Mouse (Mus musculus): ENCODE measurements around the gene Inpp5f. TPM values are rescaled to one million over a fixed set of nuclear protein-coding genes. Genes with fewer than 3 reads are reported as not detected.
"Not testable (repeated sequence)": the region's sequence is repeated elsewhere in the genome, so short reads cannot be mapped to it uniquely, and the experiment has no call there.

The Inpp5f gene
- polyA plus RNA-seq, 1 experiment from 2014 or later: 366 TPM

- ATAC-seq: no peak
- H3K9ac ChIP-seq (replicated peaks; ENCODE audit: low read depth, low read length): no peak overlapping the region
- no peak overlapping the region for H3K4me2 ChIP-seq (ENCODE audit: low read length)
- WGBS: 90% methylated on average over 10 of the region's 10 CpGs
- H3K27me3 ChIP-seq (replicated peaks; ENCODE audit: control insufficient read depth, insufficient read depth, low read length): no peaks in the 10 kb centered on the region
- H3K9me3 ChIP-seq (ENCODE audit: control insufficient read depth, low read length): no peaks in the 10 kb centered on the region
- H3K36me3 ChIP-seq (ENCODE audit: control insufficient read depth, insufficient read depth): peaks cover 31% of the 10 kb centered on the region
- H3K4me3 ChIP-seq (replicated peaks; ENCODE audit: low read length): no peak overlapping the region
- H3K27ac ChIP-seq (ENCODE audit: low read length): no peak overlapping the region
- H3K4me1 ChIP-seq (replicated peaks; ENCODE audit: control insufficient read depth, insufficient read depth, low read length): peaks cover 10% of the 10 kb centered on the region
These were observed 83.7 kb downstream of the Inpp5f start for GRCm38 (mm10) chr7:128694848-128695247.

- 90% methylated on average over 6 of the region's 6 CpGs for WGBS
- not testable (repeated sequence) for H3K27me3 ChIP-seq (replicated peaks; ENCODE audit: control insufficient read depth, insufficient read depth, low read length); H3K4me1 ChIP-seq (replicated peaks; ENCODE audit: control insufficient read depth, insufficient read depth, low read length); H3K9me3 ChIP-seq (ENCODE audit: control insufficient read depth, low read length); H3K4me2 ChIP-seq (ENCODE audit: low read length); H3K4me3 ChIP-seq (replicated peaks; ENCODE audit: low read length); H3K27ac ChIP-seq (ENCODE audit: low read length); ATAC-seq; H3K9ac ChIP-seq (replicated peaks; ENCODE audit: low read depth, low read length)
- H3K36me3 ChIP-seq (ENCODE audit: control insufficient read depth, insufficient read depth): peaks cover 48% of the 10 kb centered on the region
These were observed 88.8 kb downstream of the Inpp5f start for GRCm38 (mm10) chr7:128699959-128700358.

- H3K27ac ChIP-seq (ENCODE audit: low read length): no peak overlapping the region
- no peak overlapping the region for H3K9ac ChIP-seq (replicated peaks; ENCODE audit: low read depth, low read length)
- WGBS: 23% methylated on average over 4 of the region's 4 CpGs
- peak; percentile 80 for ATAC-seq
- H3K27me3 ChIP-seq (replicated peaks; ENCODE audit: control insufficient read depth, insufficient read depth, low read length): no peaks in the 10 kb centered on the region
- no peaks in the 10 kb centered on the region for H3K4me1 ChIP-seq (replicated peaks; ENCODE audit: control insufficient read depth, insufficient read depth, low read length)
- no peak overlapping the region for H3K4me2 ChIP-seq (ENCODE audit: low read length)
- H3K4me3 ChIP-seq (replicated peaks; ENCODE audit: low read length): no peak overlapping the region
- no peaks in the 10 kb centered on the region for H3K9me3 ChIP-seq (ENCODE audit: control insufficient read depth, low read length)
- H3K36me3 ChIP-seq (ENCODE audit: control insufficient read depth, insufficient read depth): peaks cover 55% of the 10 kb centered on the region
These were observed 94.6 kb downstream of the Inpp5f start for GRCm38 (mm10) chr7:128705735-128706134.

DNA sequence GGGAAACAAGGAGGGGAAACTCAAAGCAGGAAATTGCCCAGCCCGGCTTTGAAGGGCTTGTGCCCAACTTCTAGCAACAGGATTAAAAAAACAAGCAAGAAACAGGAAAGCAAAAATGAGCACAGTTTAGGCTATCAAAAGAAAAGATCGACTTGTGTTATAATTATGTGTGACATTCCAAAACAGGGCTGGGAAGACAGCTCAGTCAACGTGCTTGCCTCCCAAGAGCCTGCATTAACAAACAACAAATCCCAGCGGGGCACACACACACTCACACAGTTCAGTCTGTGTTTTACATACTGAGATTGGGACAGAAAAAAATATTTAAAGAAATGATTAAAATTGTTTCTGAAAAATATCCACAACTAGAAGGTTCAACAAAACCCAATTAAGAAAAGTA, 106.9 kb downstream of the Inpp5f start:
- Histone ChIP-seq H3K4me2 (ENCODE audit: low read length) (no peak overlapping the region), H3K9ac (replicated peaks; ENCODE audit: low read depth, low read length) (no peak overlapping the region), H3K4me1 (replicated peaks; ENCODE audit: control insufficient read depth, insufficient read depth, low read length) (no peaks in the 10 kb centered on the region), H3K27me3 (replicated peaks; ENCODE audit: control insufficient read depth, insufficient read depth, low read length) (no peaks in the 10 kb centered on the region), H3K9me3 (ENCODE audit: control insufficient read depth, low read length) (no peaks in the 10 kb centered on the region), H3K4me3 (replicated peaks; ENCODE audit: low read length) (no peak overlapping the region), H3K27ac (ENCODE audit: low read length) (no peak overlapping the region), H3K36me3 (ENCODE audit: control insufficient read depth, insufficient read depth) (peaks cover 47% of the 10 kb centered on the region)
- WGBS: 79% methylated on average over 4 of the region's 4 CpGs
- ATAC-seq: no peak

GRCm38 (mm10) chr7:128724761-128725160, 113.6 kb downstream of the Inpp5f start:
- no peak overlapping the region for H3K4me2 ChIP-seq (ENCODE audit: low read length)
- H3K27me3 ChIP-seq (replicated peaks; ENCODE audit: control insufficient read depth, insufficient read depth, low read length): no peaks in the 10 kb centered on the region
- ATAC-seq: peak; percentile 96
- no peak overlapping the region for H3K4me3 ChIP-seq (replicated peaks; ENCODE audit: low read length)
- peaks cover 1% of the 10 kb centered on the region; the same call in 1 of the 2 replicates for H3K36me3 ChIP-seq (ENCODE audit: control insufficient read depth, insufficient read depth)
- WGBS: 12% methylated on average over 4 of the region's 4 CpGs
- no peaks in the 10 kb centered on the region for H3K9me3 ChIP-seq (ENCODE audit: control insufficient read depth, low read length)
- peaks cover 20% of the 10 kb centered on the region for H3K4me1 ChIP-seq (replicated peaks; ENCODE audit: control insufficient read depth, insufficient read depth, low read length)
- 0 out of 2 replicates have a peak overlapping the region, but pooled peaks have one; percentile 16 for H3K27ac ChIP-seq (ENCODE audit: low read length)
- no peak overlapping the region for H3K9ac ChIP-seq (replicated peaks; ENCODE audit: low read depth, low read length)

- WGBS: 69% methylated on average over 9 of the region's 9 CpGs
- 0 out of 2 replicates have a peak overlapping the region, but pooled peaks have one; percentile 16 for H3K27ac ChIP-seq (ENCODE audit: low read length)
These were observed 114.1 kb downstream of the Inpp5f start for GRCm38 (mm10) chr7:128725189-128725588.

GRCm38 (mm10) chr7:128726999-128727398, 115.9 kb downstream of the Inpp5f start:
- ATAC-seq: no peak
- Histone ChIP-seq H3K36me3 (ENCODE audit: control insufficient read depth, insufficient read depth) (no peaks in the 10 kb centered on the region), H3K9ac (replicated peaks; ENCODE audit: low read depth, low read length) (no peak overlapping the region), H3K4me3 (replicated peaks; ENCODE audit: low read length) (no peak overlapping the region), H3K4me2 (ENCODE audit: low read length) (no peak overlapping the region), H3K4me1 (replicated peaks; ENCODE audit: control insufficient read depth, insufficient read depth, low read length) (peaks cover 26% of the 10 kb centered on the region), H3K27ac (ENCODE audit: low read length) (peak overlapping the region; percentile 12; the same call in 1 of the 2 replicates), H3K9me3 (ENCODE audit: control insufficient read depth, low read length) (no peaks in the 10 kb centered on the region), H3K27me3 (replicated peaks; ENCODE audit: control insufficient read depth, insufficient read depth, low read length) (no peaks in the 10 kb centered on the region)
- 39% methylated on average over 10 of the region's 10 CpGs for whole genome bisulfite sequencing

More at GRCm38 (mm10) chr7:128725189-128725588, 114.1 kb downstream of the Inpp5f start:
- peak; percentile 32; the same call in 1 of the 2 replicates for ATAC-seq
- no peaks in the 10 kb centered on the region for H3K27me3 ChIP-seq (replicated peaks; ENCODE audit: control insufficient read depth, insufficient read depth, low read length)
- H3K4me2 ChIP-seq (ENCODE audit: low read length): no peak overlapping the region
- H3K9ac ChIP-seq (replicated peaks; ENCODE audit: low read depth, low read length): no peak overlapping the region
- H3K9me3 ChIP-seq (ENCODE audit: control insufficient read depth, low read length): no peaks in the 10 kb centered on the region
- H3K4me1 ChIP-seq (replicated peaks; ENCODE audit: control insufficient read depth, insufficient read depth, low read length): peaks cover 20% of the 10 kb centered on the region
- H3K4me3 ChIP-seq (replicated peaks; ENCODE audit: low read length): no peak overlapping the region
- H3K36me3 ChIP-seq (ENCODE audit: control insufficient read depth, insufficient read depth): no peaks in the 10 kb centered on the region

DNA sequence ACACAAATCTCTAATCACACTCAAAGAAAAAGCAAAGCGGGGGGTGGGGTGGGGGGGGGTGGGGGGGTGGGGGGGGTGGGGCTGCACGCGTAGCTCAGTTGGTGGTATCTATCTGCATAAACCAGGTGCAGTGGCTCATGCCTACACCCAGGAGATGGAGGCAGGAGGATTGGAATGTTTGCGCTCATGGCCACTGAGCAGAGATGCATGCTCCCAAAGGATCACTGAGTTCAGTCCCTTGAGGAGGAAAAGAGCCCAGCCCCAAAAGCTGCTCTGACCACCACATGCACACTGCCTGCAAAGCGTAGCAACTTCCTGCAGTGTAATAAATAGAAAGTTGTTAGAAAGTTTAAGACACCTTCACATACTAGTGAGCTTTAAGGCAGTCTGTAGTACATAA, 116.6 kb downstream of the Inpp5f start:
- Histone ChIP-seq H3K4me2 (ENCODE audit: low read length) (no peak overlapping the region), H3K4me1 (replicated peaks; ENCODE audit: control insufficient read depth, insufficient read depth, low read length) (peaks cover 31% of the 10 kb centered on the region), H3K9ac (replicated peaks; ENCODE audit: low read depth, low read length) (no peak overlapping the region), H3K4me3 (replicated peaks; ENCODE audit: low read length) (no peak overlapping the region), H3K27ac (ENCODE audit: low read length) (no peak overlapping the region), H3K36me3 (ENCODE audit: control insufficient read depth, insufficient read depth) (no peaks in the 10 kb centered on the region), H3K9me3 (ENCODE audit: control insufficient read depth, low read length) (no peaks in the 10 kb centered on the region), H3K27me3 (replicated peaks; ENCODE audit: control insufficient read depth, insufficient read depth, low read length) (no peaks in the 10 kb centered on the region)
- WGBS: 29% methylated on average over 5 of the region's 5 CpGs
- no peak for ATAC-seq

GRCm38 (mm10) chr7:128728738-128729137, 117.6 kb downstream of the Inpp5f start:
- Histone ChIP-seq H3K9me3 (ENCODE audit: control insufficient read depth, low read length) (no peaks in the 10 kb centered on the region), H3K9ac (replicated peaks; ENCODE audit: low read depth, low read length) (no peak overlapping the region), H3K4me3 (replicated peaks; ENCODE audit: low read length) (no peak overlapping the region), H3K4me1 (replicated peaks; ENCODE audit: control insufficient read depth, insufficient read depth, low read length) (peaks cover 32% of the 10 kb centered on the region), H3K27ac (ENCODE audit: low read length) (no peak overlapping the region), H3K36me3 (ENCODE audit: control insufficient read depth, insufficient read depth) (no peaks in the 10 kb centered on the region), H3K27me3 (replicated peaks; ENCODE audit: control insufficient read depth, insufficient read depth, low read length) (no peaks in the 10 kb centered on the region), H3K4me2 (ENCODE audit: low read length) (no peak overlapping the region)
- 94% methylated on average over 10 of the region's 10 CpGs for WGBS
- no peak for ATAC-seq

DNA sequence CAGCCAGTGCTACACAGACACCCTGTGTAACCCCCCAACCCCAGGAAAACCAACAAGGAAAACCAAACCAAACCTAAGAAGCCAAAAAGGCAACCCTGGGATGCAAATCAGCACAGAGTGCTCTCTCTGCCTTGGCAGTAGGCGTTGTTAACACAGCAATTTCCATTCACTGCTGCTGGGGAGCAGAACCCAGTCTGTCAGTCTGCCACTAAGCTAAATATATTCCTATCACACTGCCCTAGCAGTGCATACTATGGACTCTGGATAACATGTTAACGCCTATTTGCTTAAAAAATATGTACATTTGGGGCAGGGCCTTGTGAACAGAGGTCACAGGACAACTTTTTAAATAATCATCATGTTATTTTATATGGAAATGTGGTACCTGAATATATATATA, 120.5 kb downstream of the Inpp5f start:
- peaks cover 23% of the 10 kb centered on the region for H3K4me1 ChIP-seq (replicated peaks; ENCODE audit: control insufficient read depth, insufficient read depth, low read length)
- peak; percentile 55; the same call in 1 of the 2 replicates for ATAC-seq
- no peaks in the 10 kb centered on the region for H3K27me3 ChIP-seq (replicated peaks; ENCODE audit: control insufficient read depth, insufficient read depth, low read length)
- 59% methylated on average over 2 of the region's 2 CpGs for WGBS
- no peak overlapping the region for H3K9ac ChIP-seq (replicated peaks; ENCODE audit: low read depth, low read length)
- no peak overlapping the region for H3K4me3 ChIP-seq (replicated peaks; ENCODE audit: low read length)
- H3K4me2 ChIP-seq (ENCODE audit: low read length): no peak overlapping the region
- peaks cover 3% of the 10 kb centered on the region; the same call in 1 of the 2 replicates for H3K36me3 ChIP-seq (ENCODE audit: control insufficient read depth, insufficient read depth)
- H3K9me3 ChIP-seq (ENCODE audit: control insufficient read depth, low read length): no peaks in the 10 kb centered on the region
- H3K27ac ChIP-seq (ENCODE audit: low read length): peak overlapping the region; percentile 17; the same call in 1 of the 2 replicates
